Mouse (Mus musculus): ENCODE measurements around the gene Skap1. TPM values are rescaled to one million over a fixed set of nuclear protein-coding genes. Genes with fewer than 3 reads are reported as not detected.

Skap1 gene
- polyA plus RNA-seq, 1 experiment: 0.48 TPM

GRCm38 (mm10) chr11:96502948-96503347 is 38.6 kb downstream of the Skap1 start:
- no peak overlapping the region for H3K4me3 ChIP-seq (ENCODE audit: low read depth, low read length)
- no peak for TF ChIP-seq EP300 (IDR thresholded peaks at IDR 0.05; ENCODE audit: insufficient read depth, low read depth, low read length)
- TF ChIP-seq CTCF (IDR thresholded peaks at IDR 0.05; ENCODE audit: low read depth, low read length): no peak
- TF ChIP-seq POLR2A (IDR thresholded peaks at IDR 0.05; ENCODE audit: insufficient read depth, low read length): no peak
- no peaks in the 10 kb centered on the region; the same call in 1 of the 2 replicates for H3K27me3 ChIP-seq (ENCODE audit: control insufficient read depth, insufficient read depth, low read length, poor library complexity, severe bottlenecking)
- no peaks in the 10 kb centered on the region for H3K4me1 ChIP-seq (ENCODE audit: control insufficient read depth, insufficient read depth, low read length)
- no peak overlapping the region for H3K9ac ChIP-seq (ENCODE audit: low read depth, poor library complexity, severe bottlenecking)
- no peak overlapping the region for H3K27ac ChIP-seq (ENCODE audit: insufficient read depth, low read length)
- H3K36me3 ChIP-seq (ENCODE audit: control insufficient read depth, insufficient read depth, low read length, poor library complexity, severe bottlenecking): no peaks in the 10 kb centered on the region
- H3K9me3 ChIP-seq (replicated peaks; ENCODE audit: control insufficient read depth, insufficient read depth, low read length, poor library complexity, severe bottlenecking): no peaks in the 10 kb centered on the region

GRCm38 (mm10) chr11:96504509-96505119 is 40.2 kb downstream of the Skap1 start:
- TF ChIP-seq CTCF (IDR thresholded peaks at IDR 0.05; ENCODE audit: low read depth, low read length) (no peak), EP300 (IDR thresholded peaks at IDR 0.05; ENCODE audit: insufficient read depth, low read depth, low read length) (no peak), POLR2A (IDR thresholded peaks at IDR 0.05; ENCODE audit: insufficient read depth, low read length) (no peak)
- H3K4me3 ChIP-seq (ENCODE audit: low read depth, low read length): no peak overlapping the region
- no peaks in the 10 kb centered on the region; the same call in 1 of the 2 replicates for H3K27me3 ChIP-seq (ENCODE audit: control insufficient read depth, insufficient read depth, low read length, poor library complexity, severe bottlenecking)
- H3K4me1 ChIP-seq (ENCODE audit: control insufficient read depth, insufficient read depth, low read length): no peaks in the 10 kb centered on the region
- H3K36me3 ChIP-seq (ENCODE audit: control insufficient read depth, insufficient read depth, low read length, poor library complexity, severe bottlenecking): no peaks in the 10 kb centered on the region
- no peak overlapping the region for H3K9ac ChIP-seq (ENCODE audit: low read depth, poor library complexity, severe bottlenecking)
- H3K9me3 ChIP-seq (replicated peaks; ENCODE audit: control insufficient read depth, insufficient read depth, low read length, poor library complexity, severe bottlenecking): no peaks in the 10 kb centered on the region
- H3K27ac ChIP-seq (ENCODE audit: insufficient read depth, low read length): no peak overlapping the region

DNA sequence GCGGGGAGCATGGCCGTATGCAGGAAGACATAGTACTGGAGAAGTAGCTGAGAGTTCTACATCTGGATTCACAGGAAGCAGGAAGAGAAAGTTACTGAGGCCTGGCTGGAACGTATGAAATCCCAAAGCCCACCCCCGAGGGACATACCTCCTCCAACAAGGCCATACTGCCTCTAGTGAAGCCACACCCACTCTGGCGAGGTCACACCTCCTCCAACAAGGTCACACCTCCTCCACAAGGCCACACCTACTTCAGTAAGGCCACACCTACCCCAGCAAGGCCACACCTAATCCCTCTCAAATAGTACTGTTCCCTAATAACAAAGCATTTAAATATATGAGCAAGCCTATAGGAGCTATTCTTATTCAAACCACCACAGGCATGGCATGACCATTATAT is 41.4 kb downstream of the Skap1 start:
- Histone ChIP-seq H3K9me3 (replicated peaks; ENCODE audit: control insufficient read depth, insufficient read depth, low read length, poor library complexity, severe bottlenecking) (no peaks in the 10 kb centered on the region), H3K27ac (ENCODE audit: insufficient read depth, low read length) (no peak overlapping the region), H3K27me3 (ENCODE audit: control insufficient read depth, insufficient read depth, low read length, poor library complexity, severe bottlenecking) (no peaks in the 10 kb centered on the region; the same call in 1 of the 2 replicates), H3K36me3 (ENCODE audit: control insufficient read depth, insufficient read depth, low read length, poor library complexity, severe bottlenecking) (no peaks in the 10 kb centered on the region), H3K4me3 (ENCODE audit: low read depth, low read length) (no peak overlapping the region), H3K9ac (ENCODE audit: low read depth, poor library complexity, severe bottlenecking) (no peak overlapping the region), H3K4me1 (ENCODE audit: control insufficient read depth, insufficient read depth, low read length) (no peaks in the 10 kb centered on the region)
- TF ChIP-seq POLR2A (IDR thresholded peaks at IDR 0.05; ENCODE audit: insufficient read depth, low read length) (no peak), EP300 (IDR thresholded peaks at IDR 0.05; ENCODE audit: insufficient read depth, low read depth, low read length) (no peak)

DNA sequence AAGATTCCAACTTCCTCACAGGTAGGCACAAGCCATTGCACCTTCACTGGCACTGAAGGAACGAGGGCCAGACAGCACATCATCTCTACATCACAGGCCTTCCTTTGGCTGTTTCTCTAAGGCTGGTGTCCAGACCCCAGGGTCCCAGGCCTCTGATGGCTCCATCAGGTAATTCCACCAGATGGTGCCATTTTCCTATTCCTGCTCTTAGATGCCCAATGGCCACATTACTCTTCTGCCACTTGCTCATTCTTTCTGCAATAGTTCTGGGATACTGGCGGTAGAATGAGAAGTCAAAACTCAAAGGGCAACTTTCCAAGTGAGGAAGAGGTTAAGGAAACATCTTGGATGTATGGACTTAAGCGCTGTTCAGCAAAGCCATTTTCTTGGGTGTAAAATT is 50.8 kb downstream of the Skap1 start:
- TF ChIP-seq POLR2A (IDR thresholded peaks at IDR 0.05; ENCODE audit: insufficient read depth, low read length) (no peak), EP300 (IDR thresholded peaks at IDR 0.05; ENCODE audit: insufficient read depth, low read depth, low read length) (no peak), CTCF (IDR thresholded peaks at IDR 0.05; ENCODE audit: low read depth, low read length) (no peak)
- H3K4me1 ChIP-seq (ENCODE audit: control insufficient read depth, insufficient read depth, low read length): no peaks in the 10 kb centered on the region
- H3K4me3 ChIP-seq (ENCODE audit: low read depth, low read length): no peak overlapping the region
- no peaks in the 10 kb centered on the region for H3K9me3 ChIP-seq (replicated peaks; ENCODE audit: control insufficient read depth, insufficient read depth, low read length, poor library complexity, severe bottlenecking)
- H3K9ac ChIP-seq (ENCODE audit: low read depth, poor library complexity, severe bottlenecking): no peak overlapping the region
- H3K27me3 ChIP-seq (ENCODE audit: control insufficient read depth, insufficient read depth, low read length, poor library complexity, severe bottlenecking): no peaks in the 10 kb centered on the region
- no peaks in the 10 kb centered on the region for H3K36me3 ChIP-seq (ENCODE audit: control insufficient read depth, insufficient read depth, low read length, poor library complexity, severe bottlenecking)
- H3K27ac ChIP-seq (ENCODE audit: insufficient read depth, low read length): no peak overlapping the region

- 0 out of 2 replicates have a peak, but pooled peaks cover 2% of the 10 kb centered on the region for H3K27me3 ChIP-seq (ENCODE audit: control insufficient read depth, insufficient read depth, low read length, poor library complexity, severe bottlenecking)
- no peaks in the 10 kb centered on the region for H3K4me1 ChIP-seq (ENCODE audit: control insufficient read depth, insufficient read depth, low read length)
- no peak for TF ChIP-seq POLR2A (IDR thresholded peaks at IDR 0.05; ENCODE audit: insufficient read depth, low read length)
- no peak for TF ChIP-seq EP300 (IDR thresholded peaks at IDR 0.05; ENCODE audit: insufficient read depth, low read depth, low read length)
- TF ChIP-seq CTCF (IDR thresholded peaks at IDR 0.05; ENCODE audit: low read depth, low read length): no peak
- no peak overlapping the region for H3K27ac ChIP-seq (ENCODE audit: insufficient read depth, low read length)
- H3K9ac ChIP-seq (ENCODE audit: low read depth, poor library complexity, severe bottlenecking): no peak overlapping the region
- H3K36me3 ChIP-seq (ENCODE audit: control insufficient read depth, insufficient read depth, low read length, poor library complexity, severe bottlenecking): no peaks in the 10 kb centered on the region
- no peak overlapping the region for H3K4me3 ChIP-seq (ENCODE audit: low read depth, low read length)
- H3K9me3 ChIP-seq (replicated peaks; ENCODE audit: control insufficient read depth, insufficient read depth, low read length, poor library complexity, severe bottlenecking): no peaks in the 10 kb centered on the region; the same call in none of the 2 replicates
Observed at GRCm38 (mm10) chr11:96524541-96524940, 60.1 kb downstream of the Skap1 start.

- Histone ChIP-seq H3K27me3 (ENCODE audit: control insufficient read depth, insufficient read depth, low read length, poor library complexity, severe bottlenecking) (0 out of 2 replicates have a peak, but pooled peaks cover 2% of the 10 kb centered on the region), H3K27ac (ENCODE audit: insufficient read depth, low read length) (no peak overlapping the region), H3K4me1 (ENCODE audit: control insufficient read depth, insufficient read depth, low read length) (no peaks in the 10 kb centered on the region), H3K36me3 (ENCODE audit: control insufficient read depth, insufficient read depth, low read length, poor library complexity, severe bottlenecking) (no peaks in the 10 kb centered on the region), H3K4me3 (ENCODE audit: low read depth, low read length) (no peak overlapping the region), H3K9me3 (replicated peaks; ENCODE audit: control insufficient read depth, insufficient read depth, low read length, poor library complexity, severe bottlenecking) (no peaks in the 10 kb centered on the region; the same call in none of the 2 replicates), H3K9ac (ENCODE audit: low read depth, poor library complexity, severe bottlenecking) (no peak overlapping the region; the same call in 1 of the 2 replicates)
- TF ChIP-seq EP300 (IDR thresholded peaks at IDR 0.05; ENCODE audit: insufficient read depth, low read depth, low read length) (no peak), POLR2A (IDR thresholded peaks at IDR 0.05; ENCODE audit: insufficient read depth, low read length) (no peak), CTCF (IDR thresholded peaks at IDR 0.05; ENCODE audit: low read depth, low read length) (no peak)
Observed at GRCm38 (mm10) chr11:96526137-96526621, 61.8 kb downstream of the Skap1 start.

Measured in ES-Bruce4 (cell line).